Mouse (Mus musculus) frontal cortex, postnatal 14 days (tissue): ENCODE measurements around the gene Hipk4.
A peak's percentile ranks its signal among the peaks of the same experiment; 100 is the strongest.

Experiments used
- DNase-seq, 2 experiments: peaks; one replicate each; pipeline ENCODE4 v3.0.0; 2022; ENCODE audit warnings: low spot score in 2 of 2

The Hipk4 gene

DNA sequence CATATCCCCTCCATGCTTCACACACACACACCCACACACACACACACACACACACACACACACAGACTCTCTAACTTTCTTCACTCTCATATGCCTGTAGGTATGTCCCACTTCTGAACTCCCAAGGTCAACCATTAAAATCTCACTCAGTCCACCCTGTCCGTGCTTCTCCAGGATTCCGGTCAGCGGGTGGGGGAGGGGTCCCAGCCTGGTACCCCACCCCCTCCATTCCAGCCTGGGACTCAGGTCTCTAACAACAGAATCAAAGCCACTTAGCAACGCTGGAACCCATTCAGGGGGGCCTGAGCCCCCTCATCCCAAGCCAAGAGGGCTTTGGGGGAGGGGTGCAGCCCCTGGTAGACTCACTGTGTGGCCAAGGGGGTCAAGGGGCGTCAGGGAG is at the start of gene Hipk4:
Gene Hipk4 (plus strand): TSS at position 301 of the 400 bp plus-strand sequence.
- no peak for DNase-seq

DNA sequence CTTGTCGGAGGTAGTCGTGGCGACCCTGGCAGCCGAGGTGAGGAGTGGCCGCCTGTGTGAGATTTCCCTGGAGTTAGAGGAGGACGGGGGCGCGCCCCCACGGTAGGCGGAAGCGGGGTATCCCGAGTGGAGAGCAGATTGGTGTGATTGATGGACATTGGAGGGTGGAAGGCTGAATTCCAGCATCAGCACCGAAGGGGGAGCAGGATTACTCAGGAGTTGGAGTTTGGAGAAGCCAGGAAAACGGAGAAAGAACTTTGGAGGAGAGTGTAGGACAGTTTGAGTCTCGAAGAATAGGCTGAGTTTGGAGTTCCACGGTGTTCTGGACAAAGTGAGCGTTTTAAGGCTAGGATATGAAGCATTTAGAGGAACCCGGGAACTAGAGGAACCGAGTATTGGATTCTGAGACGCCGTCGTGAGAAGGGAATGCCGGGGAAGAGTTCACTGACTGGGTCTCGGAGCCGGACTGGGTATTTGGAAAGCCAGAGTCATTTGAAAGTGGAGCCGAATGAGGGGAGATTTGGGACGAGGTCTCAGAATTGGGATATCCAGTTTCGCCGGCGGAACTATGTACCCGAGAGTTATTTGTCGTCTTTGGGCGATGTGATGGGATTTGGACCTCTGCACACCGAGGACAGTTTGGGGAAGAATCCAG is 49.1 kb upstream of the Hipk4 start:
- no peak for DNase-seq

DNA sequence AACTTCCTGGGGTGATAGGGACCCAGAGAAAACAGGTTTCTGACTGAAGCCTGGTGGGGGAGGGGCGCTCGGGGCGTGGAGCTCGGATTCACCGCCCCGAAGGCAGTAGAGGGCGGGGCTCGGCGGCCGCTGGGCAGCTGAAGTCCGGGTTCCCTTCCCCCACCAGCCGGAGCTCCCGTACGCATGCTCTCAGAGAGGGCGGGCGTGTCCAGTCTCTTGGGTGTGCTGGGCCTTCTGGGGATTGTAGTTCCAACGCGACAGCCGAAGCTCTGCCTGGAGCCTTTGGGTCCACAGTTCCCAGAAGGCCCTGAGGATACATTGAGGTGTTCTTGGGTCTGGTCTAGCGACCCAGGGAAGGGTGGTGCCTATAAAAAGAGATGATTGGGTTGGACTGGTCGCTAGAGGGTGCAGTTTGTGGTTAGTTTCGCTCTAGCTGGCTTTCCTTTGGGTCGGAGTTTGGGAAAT is 48.5 kb upstream of the Hipk4 start:
- DNase-seq: peak; percentile 92 to 95

DNA sequence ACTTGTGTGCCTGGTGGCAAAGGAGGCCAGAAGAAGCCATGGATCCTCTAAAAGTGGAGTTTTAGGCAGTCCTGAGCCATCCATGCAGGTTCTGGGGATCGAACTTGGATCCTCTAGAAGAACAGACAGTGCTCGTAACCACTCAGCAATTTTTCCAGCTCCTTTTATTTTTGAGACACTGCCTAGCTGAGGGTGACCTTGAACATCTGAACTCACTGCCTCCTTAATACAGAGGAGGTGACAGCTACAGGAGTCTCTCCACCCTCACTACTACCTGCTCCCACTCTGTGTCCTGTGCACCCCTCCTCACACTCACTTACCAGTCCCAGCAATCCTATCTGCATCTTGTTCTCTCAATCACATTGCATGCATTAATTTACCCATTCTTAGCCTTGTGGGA is 47.5 kb upstream of the Hipk4 start:
- DNase-seq: no peak

DNA sequence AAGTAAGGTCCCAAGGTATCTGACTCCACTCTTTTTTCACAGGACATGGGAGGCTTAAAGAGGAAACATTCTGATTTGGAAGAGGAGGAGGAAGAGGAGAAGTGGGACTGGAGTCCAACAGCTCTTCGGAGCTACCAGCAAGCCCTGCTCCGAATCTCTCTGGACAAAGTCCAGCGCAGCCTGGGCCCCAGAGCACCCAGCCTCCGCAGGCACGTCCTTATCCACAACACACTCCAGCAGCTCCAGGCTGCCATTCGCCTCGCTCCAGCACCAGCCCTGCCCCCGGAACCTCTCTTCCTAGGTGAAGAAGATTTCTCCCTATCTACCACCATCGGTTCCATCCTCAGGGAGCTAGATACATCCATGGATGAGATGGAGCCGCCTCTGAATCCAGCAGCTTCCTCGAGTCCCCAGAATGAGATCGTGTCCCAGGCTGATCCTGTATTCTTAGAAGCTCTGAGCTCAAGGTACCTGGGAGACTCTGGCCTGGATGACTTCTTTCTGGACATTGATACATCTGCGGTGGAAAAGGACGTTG is 46.9 kb upstream of the Hipk4 start:
- DNase-seq: no peak

DNA sequence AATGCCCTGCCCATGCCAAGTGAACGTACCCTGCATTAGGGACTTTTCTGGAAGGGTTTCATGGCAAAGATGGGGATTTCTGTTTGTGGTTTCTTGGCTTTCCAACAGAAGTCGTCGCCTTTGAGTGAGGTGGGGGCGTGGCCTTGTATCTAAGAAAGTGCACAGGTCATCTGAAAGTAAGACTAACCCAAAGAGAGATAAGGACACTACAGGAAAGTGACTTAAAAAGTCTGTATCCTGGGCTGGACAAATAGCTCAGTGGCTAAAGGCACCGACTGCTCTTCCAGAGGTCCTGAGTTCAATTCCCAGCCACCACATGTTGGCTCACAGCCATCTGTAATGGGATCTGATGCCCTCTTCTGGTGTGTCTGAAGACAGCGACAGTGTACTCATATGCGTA is 44.5 kb upstream of the Hipk4 start:
- no peak for DNase-seq

DNA sequence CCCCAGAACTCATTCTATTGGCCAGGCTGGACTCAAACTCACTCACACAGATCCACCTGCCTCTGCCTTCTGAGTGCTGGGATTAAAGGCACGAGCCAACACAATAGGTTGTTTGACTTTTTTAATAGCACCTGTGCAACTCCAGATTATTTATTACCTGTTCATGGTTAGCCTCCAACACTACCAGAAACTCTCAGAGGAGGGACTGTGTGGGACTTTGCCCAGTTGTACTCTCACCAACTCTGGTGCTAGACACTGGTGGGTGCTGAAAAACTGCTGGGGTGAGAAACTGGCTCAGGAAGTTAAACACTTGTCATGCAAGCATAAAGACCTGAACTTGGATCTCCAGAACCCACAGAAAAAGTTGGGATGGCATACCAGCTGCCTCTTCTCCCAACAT is 43.3 kb upstream of the Hipk4 start:
- DNase-seq: no peak

DNA sequence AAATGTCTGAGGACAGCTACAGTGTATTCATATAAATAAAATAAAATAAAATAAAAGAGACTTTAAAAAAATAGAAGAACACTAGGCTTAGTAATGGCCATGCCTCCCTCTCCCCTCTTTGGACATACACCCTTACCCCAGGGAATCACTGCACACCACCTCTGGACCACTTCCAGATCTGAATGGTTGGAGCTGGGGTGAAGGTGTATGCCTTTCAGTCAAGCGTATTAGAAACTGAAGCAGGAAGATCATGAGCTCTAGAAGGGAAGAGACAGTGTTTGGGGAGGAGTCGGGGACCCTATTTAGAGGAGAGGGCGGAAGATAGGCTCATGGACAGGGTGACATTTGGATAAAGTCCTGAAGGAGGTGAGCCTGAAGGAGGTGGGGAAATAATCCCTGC is 42.6 kb upstream of the Hipk4 start:
- DNase-seq: no peak

DNA sequence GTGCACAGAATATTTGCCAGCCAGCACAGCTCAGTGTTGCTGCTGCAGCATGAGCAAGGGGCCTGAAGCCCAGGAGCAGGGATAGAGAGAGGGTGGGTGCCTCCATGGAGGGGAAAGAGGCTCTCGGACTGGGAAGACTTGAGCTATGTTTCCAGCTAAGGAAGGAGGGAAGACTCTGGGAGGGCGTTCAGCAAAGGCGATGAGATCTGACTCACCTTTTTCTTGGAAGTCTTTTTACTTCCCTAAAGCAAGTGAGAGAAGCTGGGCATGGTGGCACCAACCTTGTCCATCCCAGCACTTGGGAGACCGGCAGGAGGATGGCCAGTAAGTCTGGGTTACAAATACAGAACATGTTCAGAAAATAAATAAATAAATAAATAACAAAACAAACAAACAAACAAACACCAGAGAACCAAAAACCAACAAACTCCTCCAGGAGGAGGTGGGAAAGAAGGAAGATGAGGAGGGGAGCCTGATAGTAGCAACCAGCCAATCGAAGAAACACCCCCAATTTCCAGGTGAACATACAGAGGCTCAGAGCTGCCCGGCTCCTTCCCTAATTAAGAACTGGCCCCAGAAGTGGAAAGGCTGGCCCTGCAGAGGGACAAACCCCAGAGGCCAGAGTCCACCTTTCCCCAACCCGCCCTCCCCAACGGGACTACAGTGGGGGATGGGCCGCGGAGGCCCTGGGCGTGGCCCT is 42.0 kb upstream of the Hipk4 start:
- DNase-seq: no peak

DNA sequence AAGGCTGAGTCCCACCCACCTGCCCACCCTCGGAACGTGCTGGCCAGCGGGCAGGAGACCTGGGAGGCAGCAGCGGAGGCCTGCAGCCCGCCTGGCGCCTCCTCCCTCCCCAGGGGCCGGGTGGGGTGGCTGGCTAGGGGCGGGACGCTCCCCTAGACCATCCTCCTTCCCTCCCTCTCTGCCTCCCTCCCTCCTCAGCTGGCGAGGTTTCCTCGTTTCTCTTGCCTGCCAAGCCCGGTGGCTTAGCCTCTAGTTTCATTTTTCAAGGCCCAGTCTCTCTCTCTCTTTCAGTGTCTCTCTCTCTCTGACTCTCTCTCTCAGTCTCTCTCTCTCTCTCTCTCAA is 41.5 kb upstream of the Hipk4 start:
- DNase-seq: peak; percentile 39 to 43

DNA sequence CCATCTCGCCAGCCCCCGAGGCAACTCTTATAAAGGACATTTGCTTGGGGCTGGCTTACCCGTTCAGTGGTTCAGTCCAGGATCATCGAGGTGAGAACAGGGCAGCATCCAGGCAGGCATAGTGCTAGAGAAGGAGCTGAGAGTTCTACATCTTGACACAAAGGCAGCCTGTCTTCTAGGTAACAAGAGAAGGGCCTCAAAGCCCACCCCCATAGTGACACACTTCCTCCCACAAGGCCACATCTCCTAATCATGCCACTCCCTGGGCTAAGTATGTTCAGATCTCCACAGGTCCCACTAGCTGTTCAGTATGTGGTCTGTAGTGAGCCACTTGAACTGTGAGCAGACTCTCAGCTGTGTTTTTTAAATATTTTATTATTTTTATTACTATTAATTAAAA is 39.2 kb upstream of the Hipk4 start:
- DNase-seq: no peak

DNA sequence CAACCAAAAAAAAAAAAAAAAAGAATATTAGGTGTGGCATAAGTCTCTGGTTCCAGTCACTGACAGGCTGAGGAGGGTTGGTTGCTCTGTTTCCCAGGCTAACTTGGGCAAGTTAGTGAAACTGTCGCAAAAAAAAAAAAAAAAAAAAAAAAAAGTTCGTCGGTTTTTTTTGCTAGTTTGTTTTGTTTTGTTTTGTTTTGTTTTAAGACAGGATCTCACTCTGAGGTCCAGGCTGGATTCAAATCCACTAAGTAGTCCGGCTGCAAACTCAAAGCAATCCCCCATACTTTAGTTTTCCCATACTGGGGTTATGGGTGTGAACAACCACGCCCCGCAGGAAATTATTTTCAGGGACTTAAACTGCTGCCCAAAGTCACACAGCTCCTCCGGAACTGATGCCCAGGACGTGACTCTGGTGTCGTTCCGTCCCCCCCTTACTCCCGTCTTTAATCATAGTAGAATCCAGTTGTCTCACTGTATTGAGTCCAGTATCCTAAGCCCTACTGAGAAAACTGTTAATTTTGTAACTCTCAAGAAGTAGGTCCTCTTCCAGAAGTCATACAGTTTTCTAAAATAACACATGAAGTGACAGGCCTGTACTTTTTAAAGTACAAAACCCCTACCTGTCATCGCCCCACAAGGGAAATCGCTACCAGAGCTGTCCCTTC is 36.8 kb upstream of the Hipk4 start:
- no peak for DNase-seq

DNA sequence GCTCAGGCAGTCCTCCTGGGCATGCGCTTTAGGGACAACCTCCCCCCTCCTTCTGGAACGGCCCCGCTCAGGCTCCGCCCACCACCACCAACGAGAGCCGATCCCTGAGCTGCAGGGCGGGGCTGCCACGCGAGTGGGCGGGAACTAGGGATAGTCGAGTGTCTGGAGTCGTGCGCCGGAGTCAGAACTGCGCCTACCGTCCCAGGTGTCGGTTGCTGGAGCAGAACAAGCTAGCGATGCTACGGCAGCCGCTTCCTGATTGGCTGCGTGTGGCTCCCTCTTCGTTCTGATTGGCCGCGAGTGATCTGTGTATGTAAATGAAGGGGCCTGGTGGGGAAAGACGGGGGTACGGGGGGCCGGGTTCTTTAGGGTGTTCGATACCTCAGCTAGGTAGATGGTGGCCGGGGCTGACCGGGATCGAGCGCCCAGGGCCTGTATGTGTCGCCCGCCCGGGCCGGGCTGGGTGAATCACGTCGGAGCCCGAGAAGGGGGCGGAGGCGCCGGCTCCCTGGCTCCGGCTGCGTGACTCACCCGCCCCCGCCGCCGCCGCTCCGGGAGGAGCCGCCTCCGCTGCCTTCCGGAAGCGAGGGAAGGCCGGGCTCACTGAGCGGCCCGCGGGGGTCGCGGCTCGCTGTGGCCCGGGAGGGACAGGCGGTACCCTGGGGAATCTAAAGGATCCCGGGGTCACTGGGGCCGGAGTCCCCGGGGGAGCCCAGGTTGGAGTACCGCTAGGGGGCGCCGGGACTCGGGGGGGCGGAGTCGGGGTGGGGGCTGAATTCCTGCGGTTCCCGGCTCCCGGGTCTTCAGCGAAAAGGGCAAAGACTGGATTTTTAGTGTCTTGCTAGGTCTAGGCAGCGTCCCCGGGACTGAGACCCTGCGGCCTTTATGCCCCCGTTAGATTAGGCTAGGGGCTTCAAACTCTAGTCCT is 36.0 kb upstream of the Hipk4 start, which contains the start of gene Sertad1:
Gene Sertad1 (plus strand): TSS at position 141 of the 928 bp plus-strand sequence.
- DNase-seq: peak; percentile 99

DNA sequence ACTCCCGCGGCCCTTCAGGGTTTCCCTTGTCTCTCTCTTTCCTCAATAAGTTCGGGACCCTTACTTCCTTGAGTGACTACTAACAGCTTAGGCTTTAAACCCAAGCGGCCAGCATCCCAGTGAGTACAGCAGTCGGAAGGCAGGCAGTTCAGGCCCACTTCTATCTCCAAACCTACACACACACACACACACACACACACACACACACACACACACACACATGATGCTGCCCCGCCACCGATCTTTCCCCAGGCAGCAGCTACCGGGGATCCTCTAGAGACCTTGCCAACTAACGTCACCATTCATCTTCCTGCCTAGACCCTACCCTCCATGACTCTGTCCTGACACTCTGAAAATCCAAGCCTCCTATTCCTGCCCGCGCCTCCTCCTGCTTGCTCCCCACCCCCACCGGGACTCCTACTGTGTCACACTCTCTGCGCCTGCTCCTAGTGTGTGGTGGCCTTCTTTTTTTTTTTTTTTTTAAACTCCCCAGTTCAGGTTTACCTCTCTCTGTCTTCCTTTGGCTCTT is 35.3 kb upstream of the Hipk4 start:
- DNase-seq: peak in 1 of 2 experiments; percentile 47

DNA sequence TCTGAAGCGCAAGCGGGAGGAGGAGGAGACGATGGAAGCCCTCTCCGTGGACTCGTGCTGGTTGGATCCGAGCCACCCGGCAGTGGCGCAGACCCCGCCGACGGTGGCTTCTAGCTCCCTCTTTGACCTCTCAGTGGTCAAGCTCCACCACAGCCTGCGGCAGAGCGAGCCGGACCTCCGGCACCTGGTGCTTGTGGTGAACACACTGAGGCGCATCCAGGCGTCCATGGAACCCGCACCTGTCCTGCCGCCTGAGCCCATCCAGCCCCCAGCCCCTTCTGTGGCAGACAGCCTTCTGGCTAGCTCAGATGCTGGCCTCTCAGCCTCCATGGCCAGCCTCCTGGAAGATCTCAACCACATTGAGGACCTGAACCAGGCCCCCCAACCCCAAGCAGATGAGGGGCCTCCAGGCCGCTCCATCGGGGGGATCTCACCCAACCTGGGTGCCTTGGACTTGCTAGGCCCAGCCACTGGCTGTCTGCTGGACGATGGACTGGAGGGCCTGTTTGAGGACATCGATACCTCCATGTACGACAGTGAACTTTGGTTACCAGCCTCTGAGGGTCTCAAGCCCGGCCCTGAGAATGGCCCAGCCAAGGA is 33.7 kb upstream of the Hipk4 start:
- no peak for DNase-seq

DNA sequence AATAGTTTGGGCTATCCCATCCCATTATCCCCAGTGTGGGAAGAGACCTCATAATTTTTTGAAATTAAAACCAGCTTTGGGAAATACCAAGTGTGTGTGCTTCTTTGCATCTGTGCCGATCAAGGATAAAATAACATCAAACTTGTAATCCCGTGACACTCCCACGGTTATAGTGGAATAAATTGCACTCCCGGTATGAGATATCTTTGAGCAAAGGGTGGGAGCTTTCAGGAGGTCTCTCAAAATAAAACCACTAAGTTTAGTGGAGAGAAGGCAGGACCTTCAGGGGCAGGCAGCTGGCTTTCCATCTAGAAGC is 32.9 kb upstream of the Hipk4 start:
- DNase-seq: no peak

DNA sequence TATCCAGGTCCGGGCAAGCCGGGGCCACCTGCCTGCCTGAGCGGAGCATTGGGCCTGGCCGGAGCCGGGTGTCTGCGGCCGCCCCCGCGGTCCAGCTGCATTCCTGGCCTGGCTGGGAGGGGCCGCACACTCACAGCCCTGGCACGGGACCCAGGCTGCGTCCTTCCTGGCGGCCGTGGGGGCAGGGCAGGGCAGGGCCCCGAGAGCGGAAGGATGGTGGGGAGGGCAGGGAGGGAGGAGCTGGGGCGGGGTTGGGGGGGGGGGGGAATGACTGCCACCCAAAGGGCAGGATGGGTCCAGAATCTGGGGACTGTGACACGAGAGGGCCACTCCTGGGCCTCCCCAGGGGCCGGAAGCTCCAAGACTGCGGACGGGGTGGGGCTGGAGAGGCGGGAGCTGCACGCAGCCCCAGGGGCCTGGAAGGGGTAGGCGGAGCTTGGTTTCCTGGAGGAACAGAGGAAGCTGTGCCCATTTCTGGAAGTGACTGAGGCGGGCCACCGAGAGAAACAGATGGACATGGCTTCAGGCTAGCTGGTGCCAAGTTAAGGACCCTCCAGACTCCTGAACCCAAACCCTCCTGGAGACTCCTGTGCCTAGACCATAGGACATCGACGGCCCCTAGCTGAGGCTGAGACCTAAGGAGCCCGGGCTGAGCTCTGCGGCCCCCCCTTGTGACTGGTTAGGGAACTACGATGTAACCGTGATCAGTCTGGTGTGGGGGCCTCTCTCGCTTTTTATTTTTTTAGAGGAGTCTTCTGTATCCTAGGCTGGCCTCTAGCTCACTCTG is 32.3 kb upstream of the Hipk4 start:
- peak; percentile 67 to 76 for DNase-seq

DNA sequence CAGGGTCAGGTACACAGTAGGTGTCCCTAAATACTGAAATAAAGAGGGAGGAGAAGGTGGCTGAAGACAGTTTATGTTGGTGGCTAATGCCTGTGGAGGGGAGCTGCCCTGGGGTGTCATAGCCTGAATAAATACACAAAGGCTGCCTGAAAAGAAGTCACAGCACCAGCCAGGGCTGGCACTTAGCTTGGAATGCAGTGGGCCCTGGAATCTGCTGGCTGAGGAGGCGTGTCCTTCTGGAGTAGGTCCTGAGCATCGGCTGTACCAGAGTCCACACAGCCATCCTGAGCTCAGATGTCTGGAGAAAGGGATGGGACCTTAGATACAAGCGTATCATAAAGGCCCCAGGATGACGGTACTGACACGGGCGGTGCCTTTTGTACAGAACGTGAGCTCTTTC is 31.2 kb upstream of the Hipk4 start:
- no peak for DNase-seq

DNA sequence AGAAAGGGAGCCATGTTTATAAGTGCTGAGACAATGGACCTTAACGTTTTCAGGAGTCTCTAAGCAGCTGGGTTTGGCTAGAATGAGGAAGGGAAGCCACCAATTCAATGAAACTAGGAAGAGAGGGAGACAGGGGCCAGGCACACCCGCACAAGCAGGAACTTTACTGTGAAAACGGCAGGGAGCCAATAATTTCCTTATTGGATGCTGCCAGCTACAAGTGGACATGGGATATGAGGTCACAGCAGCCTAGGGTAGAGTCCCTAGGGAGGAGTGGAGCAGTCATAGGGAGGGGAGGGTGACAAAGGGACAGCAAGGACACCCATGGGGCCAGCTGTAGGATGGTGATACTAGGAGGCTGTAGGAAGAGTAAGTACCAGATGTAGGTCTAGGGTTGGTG is 30.0 kb upstream of the Hipk4 start:
- DNase-seq: no peak

DNA sequence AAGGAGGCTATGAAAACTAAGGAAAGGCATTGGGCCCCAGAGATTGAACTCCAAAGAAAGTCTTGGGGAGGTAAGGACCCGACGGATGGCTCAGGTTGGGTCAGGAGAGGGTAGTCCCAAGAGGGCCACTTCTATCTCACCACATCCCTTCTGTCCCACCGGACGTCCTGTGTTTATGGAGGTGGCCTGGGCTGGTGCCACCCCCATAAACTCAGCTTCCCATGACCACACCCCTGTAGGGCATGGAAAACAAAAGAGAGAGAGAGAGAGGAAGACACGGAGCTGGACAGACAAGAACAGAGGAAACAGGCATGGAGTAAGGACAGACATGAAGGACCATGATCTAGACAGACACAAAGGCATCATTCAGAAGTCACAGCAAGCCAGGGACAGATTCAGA is 29.6 kb upstream of the Hipk4 start:
- no peak for DNase-seq
